Mouse (Mus musculus): ENCODE measurements around the gene Epb41l4b.

The Epb41l4b gene

GRCm38 (mm10) chr4:57113472-57114216 lies 29.6 kb downstream of the Epb41l4b start:
- no peak for DNase-seq (ENCODE audit: low spot score)

DNA sequence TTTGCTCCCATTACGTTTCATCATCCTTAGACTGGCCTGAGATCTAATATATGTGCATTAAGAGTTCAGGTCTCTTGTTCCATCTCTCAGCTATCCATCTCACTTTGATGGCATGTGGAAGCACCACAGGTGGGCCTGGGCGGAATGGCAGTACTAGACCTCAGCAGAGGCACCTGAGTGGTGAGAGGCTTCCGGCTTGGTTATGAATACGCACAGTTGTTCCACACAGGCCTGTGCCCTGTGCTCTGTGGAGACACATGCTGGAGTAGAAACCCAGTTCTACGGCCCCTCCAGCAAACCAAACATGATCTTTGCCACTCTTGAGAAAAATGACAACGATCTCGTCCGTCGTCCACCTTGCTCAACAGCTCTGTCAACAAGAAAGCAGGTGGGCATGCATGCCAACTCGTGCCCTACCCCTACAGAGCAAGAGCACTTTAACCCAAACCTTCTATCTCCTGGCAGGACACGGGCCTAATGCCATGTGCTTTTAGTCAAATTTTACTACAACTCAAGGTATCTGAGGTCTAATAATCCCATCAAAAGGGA lies 31.2 kb downstream of the Epb41l4b start:
- DNase-seq (ENCODE audit: low spot score), result no peak

- no peak for DNase-seq (ENCODE audit: low spot score)
Observed at GRCm38 (mm10) chr4:57111411-57111810, 31.8 kb downstream of the Epb41l4b start.

GRCm38 (mm10) chr4:57109543-57109942 lies 33.7 kb downstream of the Epb41l4b start:
- DNase-seq (ENCODE audit: low spot score), result no peak

DNA sequence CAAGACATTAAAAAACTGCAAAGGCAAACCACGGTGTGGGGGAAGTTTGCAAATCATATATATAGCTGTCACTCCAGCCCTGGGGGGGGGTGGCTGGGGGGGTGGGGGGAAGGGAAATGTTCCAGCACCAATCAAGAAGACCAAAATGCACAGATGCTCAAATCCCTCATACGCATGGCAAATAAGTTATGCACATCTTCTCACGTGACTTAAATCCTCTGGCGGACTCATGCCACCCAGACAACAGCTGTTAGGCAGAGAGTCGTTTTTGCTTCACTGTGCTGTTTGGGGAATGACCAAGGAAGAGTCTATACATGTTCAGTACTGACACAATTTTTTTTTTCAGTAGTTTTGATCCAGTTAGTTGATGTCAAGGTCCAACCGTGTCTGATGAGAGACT lies 37.9 kb downstream of the Epb41l4b start:
- DNase-seq (ENCODE audit: low spot score), result no peak

GRCm38 (mm10) chr4:57103830-57104229 lies 39.4 kb downstream of the Epb41l4b start:
- no peak for DNase-seq (ENCODE audit: low spot score)

DNA sequence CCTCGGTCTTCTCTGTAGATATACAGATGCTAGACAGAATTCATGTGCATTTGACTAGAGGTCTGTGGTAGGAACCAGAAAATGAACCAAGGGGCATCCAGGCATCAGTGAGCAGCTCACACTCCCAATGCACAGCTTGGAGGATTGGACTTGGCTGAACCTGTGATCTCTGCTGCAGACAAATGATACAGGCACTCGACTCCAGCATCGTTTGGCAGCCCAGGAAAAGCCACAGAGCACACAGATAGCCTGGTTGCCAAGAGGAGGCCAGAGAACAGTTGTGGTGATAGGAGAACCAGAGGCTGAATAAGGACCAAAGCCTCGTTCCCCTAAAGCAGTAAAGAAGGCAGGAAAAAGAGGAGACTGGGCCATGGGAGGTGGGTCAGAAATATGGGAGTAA lies 42.1 kb downstream of the Epb41l4b start:
- DNase-seq (ENCODE audit: low spot score), result no peak

GRCm38 (mm10) chr4:57097411-57097810 lies 45.8 kb downstream of the Epb41l4b start:
- no peak for DNase-seq (ENCODE audit: low spot score)

DNA sequence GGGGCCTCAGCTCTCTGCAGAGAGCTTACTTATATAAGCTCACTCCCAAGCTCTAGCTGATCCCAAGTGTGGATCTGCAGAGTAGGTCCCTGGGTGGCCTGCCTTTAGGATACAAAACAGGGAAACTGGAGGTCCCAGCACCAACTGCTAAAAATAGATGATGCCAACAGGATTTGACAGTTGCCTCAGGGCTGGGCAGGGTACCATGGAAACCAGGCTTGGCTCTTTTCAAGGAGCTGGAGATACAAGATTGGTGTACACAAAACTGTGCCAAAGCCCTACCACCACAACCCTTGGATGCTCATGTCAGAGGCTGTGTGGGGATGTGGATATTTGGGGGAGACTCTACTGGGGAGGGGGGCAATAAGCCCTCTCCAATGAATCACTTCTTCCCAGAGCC lies 47.7 kb downstream of the Epb41l4b start:
- no peak for DNase-seq (ENCODE audit: low spot score)

GRCm38 (mm10) chr4:57091363-57091762 lies 51.9 kb downstream of the Epb41l4b start:
- DNase-seq (ENCODE audit: low spot score), result no peak

GRCm38 (mm10) chr4:57088301-57088700 lies 54.9 kb downstream of the Epb41l4b start:
- DNase-seq (ENCODE audit: low spot score), result no peak

DNA sequence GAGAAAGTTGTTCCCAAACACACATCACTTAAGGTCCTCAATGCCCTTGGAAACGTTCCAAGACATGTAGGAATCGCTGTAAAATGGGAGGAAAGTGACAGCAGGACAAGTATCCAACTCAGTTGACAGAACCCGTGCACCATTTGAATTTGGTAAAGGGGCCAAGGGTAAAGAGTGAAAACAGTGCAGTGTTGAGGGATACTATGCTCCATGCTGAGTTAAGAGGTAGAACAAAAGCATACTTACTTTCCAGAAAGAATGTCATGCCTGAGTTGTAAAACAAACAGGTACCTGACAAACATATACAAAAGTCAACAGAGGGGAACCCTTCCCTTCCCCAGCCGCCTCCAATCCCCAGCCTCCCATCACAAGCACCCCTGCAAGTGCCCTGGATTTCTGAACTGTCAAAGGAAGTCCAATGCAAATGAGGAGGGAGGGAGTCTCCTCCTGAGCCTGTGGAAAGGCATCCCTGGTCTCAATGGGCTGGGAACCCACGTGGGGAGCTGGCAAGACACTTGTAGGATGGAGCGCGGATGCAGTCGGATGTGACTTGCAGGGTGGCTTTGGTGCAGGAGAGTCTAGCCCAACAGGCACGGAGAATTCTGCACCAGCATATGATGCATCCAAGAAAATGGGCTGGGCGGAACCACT lies 57.4 kb downstream of the Epb41l4b start:
- no peak for DNase-seq (ENCODE audit: low spot score)

GRCm38 (mm10) chr4:57083653-57084052 lies 59.6 kb downstream of the Epb41l4b start:
- DNase-seq (ENCODE audit: low spot score), result no peak

- no peak for DNase-seq (ENCODE audit: low spot score)
Observed at GRCm38 (mm10) chr4:57082775-57083428, 60.3 kb downstream of the Epb41l4b start.

GRCm38 (mm10) chr4:57081463-57081862 lies 61.8 kb downstream of the Epb41l4b start:
- DNase-seq (ENCODE audit: low spot score), result no peak

GRCm38 (mm10) chr4:57073843-57074242 lies 69.4 kb downstream of the Epb41l4b start:
- DNase-seq (ENCODE audit: low spot score), result no peak

DNA sequence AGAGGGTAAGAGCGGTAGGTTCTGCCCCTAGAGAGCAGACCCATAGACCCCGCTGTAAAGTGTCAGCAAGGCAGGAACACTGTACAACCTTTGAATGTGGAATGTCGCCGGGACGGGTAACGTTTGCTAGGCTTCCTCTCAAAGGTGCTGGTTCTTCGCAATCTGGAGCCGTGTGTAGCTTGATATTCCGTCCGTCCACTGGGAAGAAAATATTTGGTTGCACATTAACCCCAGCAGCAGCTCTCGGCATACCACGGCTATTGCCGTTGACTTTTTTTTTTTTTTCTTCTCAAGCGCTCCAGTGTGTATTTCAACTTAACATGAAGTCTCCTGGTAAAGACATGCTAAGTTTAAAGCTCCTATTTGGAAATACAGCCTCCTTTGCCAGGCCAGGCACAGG lies 70.1 kb downstream of the Epb41l4b start:
- DNase-seq (ENCODE audit: low spot score), result no peak

DNA sequence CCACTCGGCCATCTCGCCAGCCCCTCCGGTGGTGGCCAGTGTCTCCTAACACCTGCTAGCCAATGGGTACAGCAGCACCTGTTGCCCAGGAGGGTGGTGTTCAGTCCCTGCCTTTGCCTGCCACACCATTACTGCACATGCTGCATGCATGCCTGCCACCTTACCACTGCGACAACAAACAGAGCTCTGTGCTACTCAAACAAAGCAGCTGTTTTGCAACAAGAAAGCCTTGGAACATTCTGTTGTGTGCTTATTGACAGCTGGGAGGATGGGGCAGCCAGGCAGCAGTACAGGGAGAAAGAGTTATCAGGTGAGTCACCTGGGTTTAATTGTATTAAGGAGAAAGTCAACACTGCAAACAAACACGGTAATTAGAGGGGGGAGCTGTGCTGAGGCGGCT lies 72.6 kb downstream of the Epb41l4b start:
- DNase-seq (ENCODE audit: low spot score), result no peak

GRCm38 (mm10) chr4:57068397-57068796 lies 74.8 kb downstream of the Epb41l4b start:
- no peak for DNase-seq (ENCODE audit: low spot score)

DNA sequence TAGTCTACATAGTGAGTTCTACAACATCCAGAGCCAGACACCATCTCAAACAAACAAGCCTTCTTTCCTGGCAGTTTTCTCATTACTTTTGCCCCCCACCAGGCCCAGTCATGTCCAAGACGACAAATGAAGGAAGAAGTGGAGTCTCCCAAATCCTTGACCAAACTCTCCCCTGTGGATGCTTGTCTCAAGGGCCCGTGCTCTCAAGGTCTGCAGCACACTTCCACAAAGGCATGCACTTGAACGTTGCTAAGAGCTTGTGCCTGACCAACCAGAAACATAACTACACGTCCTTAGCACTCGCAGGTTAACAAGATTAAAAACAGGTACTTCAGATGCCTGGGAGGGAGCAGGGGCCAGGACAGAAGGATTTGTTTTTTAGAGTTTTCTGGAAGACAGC lies 75.4 kb downstream of the Epb41l4b start:
- no peak for DNase-seq (ENCODE audit: low spot score)

DNA sequence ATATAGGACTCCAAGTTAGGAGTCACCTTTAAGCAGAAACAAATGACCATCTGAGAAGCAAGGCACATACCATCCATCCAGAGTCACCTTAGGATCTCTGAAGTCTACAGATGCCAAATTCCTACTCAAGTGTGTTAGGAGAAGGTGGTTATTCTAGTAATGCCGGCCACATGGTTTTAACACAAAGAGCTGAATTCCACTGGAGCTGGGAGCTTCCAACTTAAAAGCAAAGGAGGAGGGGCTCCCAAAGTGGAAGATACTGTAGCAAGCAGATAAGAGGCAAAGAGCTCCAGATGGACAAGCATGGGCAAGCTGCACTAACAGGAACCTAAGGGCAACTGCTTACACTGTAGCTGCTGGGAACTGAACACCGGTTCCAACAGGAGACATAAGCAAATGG lies 76.3 kb downstream of the Epb41l4b start:
- DNase-seq (ENCODE audit: low spot score), result no peak

DNA sequence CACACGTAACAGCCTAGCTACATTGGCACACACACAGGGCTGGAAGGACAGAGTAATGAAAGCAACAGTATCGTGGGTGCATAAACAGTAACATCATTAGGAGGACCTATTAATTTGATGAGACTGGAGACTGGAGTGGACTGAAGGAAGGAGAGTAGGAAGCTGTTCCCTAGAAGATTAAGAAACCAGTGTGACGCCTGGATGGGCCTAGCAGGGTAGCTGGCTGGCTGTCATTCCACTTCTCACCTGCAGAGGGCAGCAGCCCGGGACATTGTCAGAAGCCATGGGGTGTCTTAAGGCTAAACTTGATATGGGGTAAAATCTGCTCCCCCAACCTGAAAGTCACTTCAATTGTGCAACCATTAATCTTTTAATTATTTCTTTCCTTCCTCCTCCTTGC lies 78.0 kb downstream of the Epb41l4b start:
- peak; percentile 44 for DNase-seq (ENCODE audit: low spot score)

GRCm38 (mm10) chr4:57064830-57065229 lies 78.4 kb downstream of the Epb41l4b start:
- no peak for DNase-seq (ENCODE audit: low spot score)

Data from ovary, adult 18-20 months (tissue).